In the genomic region with DNA sequence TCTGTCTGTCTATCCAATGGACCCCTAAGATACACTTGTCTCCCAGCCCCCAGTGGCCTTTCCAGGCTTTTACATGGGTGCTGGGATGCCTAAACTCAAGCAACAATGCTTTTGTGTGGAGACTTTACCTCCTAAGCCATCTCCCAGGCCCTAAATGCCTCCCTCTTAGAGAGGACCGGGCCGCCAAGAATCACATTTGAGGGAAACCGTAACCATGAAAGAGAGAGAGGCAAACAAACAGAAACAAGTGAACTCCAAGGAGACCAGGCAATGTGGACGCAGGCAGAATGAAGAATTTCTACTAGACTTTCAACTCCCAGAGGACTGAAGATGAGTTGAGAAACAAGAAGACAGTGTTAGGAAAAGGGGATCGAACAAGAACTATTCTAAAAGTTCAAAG, we compare ENCODE assay signal across 20 mouse cellular contexts. TPM values are rescaled to one million over a fixed set of nuclear protein-coding genes. Genes with fewer than 3 reads are reported as not detected.
DNase-seq lines count a peak whose midpoint lies in the region; ATAC-seq and TF ChIP-seq lines count a peak whose summit lies in the region.
"Had no signal": no experiment of that assay in that cellular context is flagged by ENCODE, and none has a peak within 500 bp of the region (broad histone marks: within the 10 kb centered on the region; RNA-seq: fewer than 3 reads in every experiment).

No protein-coding gene starts in this region.

- peaks cover 60% of the 10 kb centered on the region for H3K4me1 ChIP-seq in hindbrain, embryonic 10.5 days (replicated peaks)
- H3K4me1 ChIP-seq in hindbrain, embryonic 11.5 days (replicated peaks; ENCODE audit: control insufficient read depth, insufficient read depth, low read length), result peaks cover 2% of the 10 kb centered on the region
- no peaks in the 10 kb centered on the region for H3K4me1 ChIP-seq in midbrain, postnatal 0 days (ENCODE audit: insufficient read depth, low read length)
- peaks cover 11% of the 10 kb centered on the region for H3K4me1 ChIP-seq in midbrain, embryonic 11.5 days (ENCODE audit: control insufficient read depth, insufficient read depth, low read length)
- H3K4me1 ChIP-seq in liver, postnatal 0 days (ENCODE audit: insufficient read depth), result peaks cover 12% of the 10 kb centered on the region

- H3K36me3 ChIP-seq in hindbrain, embryonic 10.5 days, result no peaks in the 10 kb centered on the region
- H3K36me3 ChIP-seq in hindbrain, embryonic 11.5 days (ENCODE audit: control insufficient read depth, insufficient read depth, low read length), result no peaks in the 10 kb centered on the region
- H3K36me3 ChIP-seq in midbrain, postnatal 0 days (ENCODE audit: insufficient read depth, low read length), result no peaks in the 10 kb centered on the region
- no peaks in the 10 kb centered on the region for H3K36me3 ChIP-seq in midbrain, embryonic 11.5 days (ENCODE audit: control insufficient read depth, insufficient read depth, low read length)
- no peaks in the 10 kb centered on the region for H3K36me3 ChIP-seq in liver, postnatal 0 days (replicated peaks; ENCODE audit: insufficient read depth, low read length)
- H3K36me3 ChIP-seq: embryonic facial prominence, embryonic 12.5 days; limb, embryonic 15.5 days had no signal

- TF ChIP-seq EP300 in liver, postnatal 0 days (IDR thresholded peaks at IDR 0.05; ENCODE audit: low read depth), result no peak

- 0 out of 2 replicates have a peak overlapping the region, but pooled peaks have one; percentile 64 for H3K27ac ChIP-seq in hindbrain, embryonic 10.5 days
- no peak overlapping the region for H3K27ac ChIP-seq in hindbrain, embryonic 11.5 days (ENCODE audit: low read depth, low read length)
- H3K27ac ChIP-seq in midbrain, postnatal 0 days (ENCODE audit: low read depth, low read length), result no peak overlapping the region
- H3K27ac ChIP-seq in midbrain, embryonic 11.5 days (ENCODE audit: low read depth, low read length), result no peak overlapping the region
- 0 out of 2 replicates have a peak overlapping the region, but pooled peaks have one; percentile 48 for H3K27ac ChIP-seq in liver, postnatal 0 days (ENCODE audit: low read depth)
- H3K27ac ChIP-seq: embryonic facial prominence, embryonic 12.5 days; kidney, postnatal 0 days had no signal

- no peaks in the 10 kb centered on the region for H3K9me3 ChIP-seq in hindbrain, embryonic 10.5 days
- H3K9me3 ChIP-seq in hindbrain, embryonic 11.5 days (ENCODE audit: control insufficient read depth, low read length), result no peaks in the 10 kb centered on the region
- H3K9me3 ChIP-seq in midbrain, postnatal 0 days (ENCODE audit: low read length), result no peaks in the 10 kb centered on the region
- H3K9me3 ChIP-seq in midbrain, embryonic 11.5 days (ENCODE audit: control insufficient read depth, low read length), result no peaks in the 10 kb centered on the region
- no peaks in the 10 kb centered on the region for H3K9me3 ChIP-seq in liver, postnatal 0 days (ENCODE audit: low read length)
- H3K9me3 ChIP-seq: embryonic facial prominence, embryonic 12.5 days; limb, embryonic 15.5 days; megakaryocyte, embryonic 14.5 days had no signal

- no peak overlapping the region for H3K4me3 ChIP-seq in hindbrain, embryonic 10.5 days
- H3K4me3 ChIP-seq in hindbrain, embryonic 11.5 days (ENCODE audit: low read depth, low read length), result no peak overlapping the region
- no peak overlapping the region for H3K4me3 ChIP-seq in midbrain, postnatal 0 days (ENCODE audit: low read depth, low read length)
- no peak overlapping the region for H3K4me3 ChIP-seq in midbrain, embryonic 11.5 days (ENCODE audit: low read depth, low read length)
- H3K4me3 ChIP-seq in liver, postnatal 0 days (ENCODE audit: low read depth, low read length), result no peak overlapping the region
- H3K4me3 ChIP-seq: embryonic facial prominence, embryonic 12.5 days; limb, embryonic 15.5 days had no signal

- TF ChIP-seq CTCF in midbrain, postnatal 0 days (IDR thresholded peaks at IDR 0.05), result no peak
- no peak for TF ChIP-seq CTCF in liver, postnatal 0 days (IDR thresholded peaks at IDR 0.05; ENCODE audit: low read depth)

- no peak overlapping the region for H3K4me2 ChIP-seq in hindbrain, embryonic 11.5 days (replicated peaks; ENCODE audit: low read depth, low read length)
- H3K4me2 ChIP-seq in midbrain, postnatal 0 days (ENCODE audit: low read depth, low read length, poor library complexity, severe bottlenecking), result no peak overlapping the region
- no peak overlapping the region for H3K4me2 ChIP-seq in midbrain, embryonic 11.5 days
- H3K4me2 ChIP-seq in liver, postnatal 0 days (ENCODE audit: low read depth, low read length), result no peak overlapping the region
- H3K4me2 ChIP-seq: embryonic facial prominence, embryonic 12.5 days; heart, embryonic 11.5 days; limb, embryonic 15.5 days had no signal

- no peak overlapping the region for H3K9ac ChIP-seq in hindbrain, embryonic 11.5 days (ENCODE audit: low read depth, low read length)
- H3K9ac ChIP-seq in midbrain, postnatal 0 days (replicated peaks; ENCODE audit: low read length, poor library complexity, severe bottlenecking), result no peak overlapping the region
- H3K9ac ChIP-seq in midbrain, embryonic 11.5 days (ENCODE audit: low read length), result no peak overlapping the region
- no peak overlapping the region for H3K9ac ChIP-seq in liver, postnatal 0 days (replicated peaks)
- H3K9ac ChIP-seq: embryonic facial prominence, embryonic 12.5 days; limb, embryonic 15.5 days had no signal

- DNase-seq in gastrocnemius, postnatal 10 days, result peak; percentile 5
- DNase-seq in gastrocnemius, adult 8-10 months (ENCODE audit: low spot score in 2 of 2), result no peak
- DNase-seq in hindbrain, embryonic 10.5 days (ENCODE audit: low spot score), result no peak
- no peak for DNase-seq in hindbrain, embryonic 11.5 days (ENCODE audit: low spot score)
- peak; percentile 47 for DNase-seq in midbrain, postnatal 0 days (ENCODE audit: low spot score)
- no peak for DNase-seq in midbrain, embryonic 11.5 days (ENCODE audit: low spot score, missing footprints)
- no peak for DNase-seq in liver, postnatal 0 days
- no peak for DNase-seq in right cerebral cortex, postnatal 25 days
- DNase-seq: adrenal gland, postnatal 25 days; cerebellum, adult 9-11 months; gastrocnemius, postnatal 36 days; left cerebral cortex, postnatal 4 days had no signal

- peaks cover 16% of the 10 kb centered on the region for H3K27me3 ChIP-seq in hindbrain, embryonic 10.5 days (ENCODE audit: insufficient read depth, poor library complexity, severe bottlenecking)
- no peaks in the 10 kb centered on the region for H3K27me3 ChIP-seq in hindbrain, embryonic 11.5 days (ENCODE audit: control insufficient read depth, insufficient read depth, low read length)
- no peaks in the 10 kb centered on the region for H3K27me3 ChIP-seq in midbrain, postnatal 0 days (ENCODE audit: insufficient read depth, low read length)
- peaks cover 6% of the 10 kb centered on the region; the same call in 1 of the 2 replicates for H3K27me3 ChIP-seq in midbrain, embryonic 11.5 days (ENCODE audit: control insufficient read depth, insufficient read depth, low read length)
- no peaks in the 10 kb centered on the region for H3K27me3 ChIP-seq in liver, postnatal 0 days (ENCODE audit: insufficient read depth, low read length)
- H3K27me3 ChIP-seq: embryonic facial prominence, embryonic 12.5 days; limb, embryonic 15.5 days had no signal

- no peak for ATAC-seq in hindbrain, embryonic 11.5 days (ENCODE audit: low FRiP score)
- ATAC-seq in midbrain, postnatal 0 days (ENCODE audit: low FRiP score), result no peak
- ATAC-seq in midbrain, embryonic 11.5 days (ENCODE audit: low FRiP score), result no peak
- no peak for ATAC-seq in liver, postnatal 0 days
- ATAC-seq: CD4-positive, CD25-positive, alpha-beta regulatory T cell, adult 4 months; forebrain, embryonic 14.5 days; midbrain, embryonic 16.5 days had no signal

- WGBS in hindbrain, embryonic 10.5 days, result 69% methylated on average over 5 of the region's 5 CpGs
- WGBS in hindbrain, embryonic 11.5 days, result 74% methylated on average over 5 of the region's 5 CpGs
- WGBS in midbrain, postnatal 0 days, result 49% methylated on average over 5 of the region's 5 CpGs
- WGBS in midbrain, embryonic 11.5 days, result 78% methylated on average over 5 of the region's 5 CpGs
- WGBS in liver, postnatal 0 days (ENCODE audit: insufficient replicate concordance), result 72% methylated on average over 5 of the region's 5 CpGs

RNA-seq across cellular contexts. Expression of gene Amotl2, which starts 6.0 kb away (rescaled TPM):
- total RNA-seq in gastrocnemius, postnatal 10 days (2021), result 10 to 100 TPM; 32.9 to 43.7 TPM
- 10 to 100 TPM; 12.7 to 17.4 (median 15.0) TPM for total RNA-seq in gastrocnemius, adult 8-10 months (2022)
- 67.6 and 70.1 TPM in 2 replicates for polyA plus RNA-seq in hindbrain, embryonic 10.5 days (2016; fragmentation: Nextera tagmentation; extraction: Ambion mirVana)
- 39.7 and 47.8 TPM in 2 replicates for polyA plus RNA-seq in hindbrain, embryonic 11.5 days (2014; fragmentation: Nextera tagmentation; extraction: Ambion mirVana)
- 125 and 129 TPM in 2 replicates for total RNA-seq in midbrain, postnatal 0 days (2014; rRNA removed)
- polyA plus RNA-seq in midbrain, postnatal 0 days (2015; fragmentation: Nextera tagmentation; extraction: Ambion mirVana), result 31.5 and 32.5 TPM in 2 replicates
- 47.0 and 58.0 TPM in 2 replicates for polyA plus RNA-seq in midbrain, embryonic 11.5 days (2014; fragmentation: Nextera tagmentation; extraction: Ambion mirVana)
- 5.7 and 6.5 TPM in 2 replicates for polyA plus RNA-seq in liver, postnatal 0 days (2015; fragmentation: Nextera tagmentation; extraction: Ambion mirVana)
- polyA plus RNA-seq: CD4-positive, CD25-positive, alpha-beta regulatory T cell, adult 4 months had no signal

Comparison
In these comparisons a context has a peak if more than half of its experiments do, and no peak if none do; other contexts are left out.
1. DNase-seq: peak in gastrocnemius, postnatal 10 days (single experiment) and midbrain, postnatal 0 days (single experiment); none in gastrocnemius, adult 8-10 months (0 of 2), hindbrain, embryonic 10.5 days (single experiment), hindbrain, embryonic 11.5 days (single experiment), midbrain, embryonic 11.5 days (single experiment), liver, postnatal 0 days (single experiment) and right cerebral cortex, postnatal 25 days (single experiment).
2. H3K27ac ChIP-seq: peak in hindbrain, embryonic 10.5 days (single experiment) and liver, postnatal 0 days (single experiment); none in hindbrain, embryonic 11.5 days (single experiment), midbrain, postnatal 0 days (single experiment) and midbrain, embryonic 11.5 days (single experiment).